Mouse (Mus musculus): ENCODE data around the gene Cdhr3. TPM values are rescaled to one million over a fixed set of nuclear protein-coding genes. Genes with fewer than 3 reads are reported as not detected.

The Cdhr3 gene
- total and polyA plus RNA-seq, 3 experiments: not detected

- no peaks in the 10 kb centered on the region for H3K9me3 ChIP-seq (replicated peaks; ENCODE audit: insufficient read depth, low read length)
- peaks cover 17 to 22% of the 10 kb centered on the region in 2 experiments for H3K4me1 ChIP-seq (ENCODE audit: control insufficient read depth in 1 of 2, insufficient read depth in 2 of 2, low read length in 2 of 2)
- H3K27me3 ChIP-seq (ENCODE audit: control insufficient read depth in 1 of 2, insufficient read depth in 2 of 2, low read length in 2 of 2): no peaks in the 10 kb centered on the region
- no peak overlapping the region for H3K27ac ChIP-seq (ENCODE audit: control insufficient read depth, low read depth, low read length)
- H3K9ac ChIP-seq (ENCODE audit: control insufficient read depth, low read depth, low read length, poor library complexity, severe bottlenecking): no peak overlapping the region
- H3K36me3 ChIP-seq (ENCODE audit: control insufficient read depth in 1 of 2, insufficient read depth in 2 of 2, low read length in 2 of 2): peaks cover 0 to 22% of the 10 kb centered on the region in 2 experiments; a peak in 2 of 4 replicates
- no peaks in the 10 kb centered on the region for H3K79me2 ChIP-seq (ENCODE audit: control insufficient read depth, insufficient read depth, low read length, poor library complexity)
- no peak overlapping the region for H3K4me3 ChIP-seq (ENCODE audit: control insufficient read depth in 1 of 2, insufficient read depth in 1 of 2, low read depth in 2 of 2, low read length in 2 of 2)
- TF ChIP-seq POLR2AphosphoS5 (IDR thresholded peaks at IDR 0.05; ENCODE audit: borderline replicate concordance, low read depth, low read length): no peak
- no peak for TF ChIP-seq ZNF384 (IDR thresholded peaks at IDR 0.05; ENCODE audit: low read depth, low read length)
- TF ChIP-seq RAD21 (IDR thresholded peaks at IDR 0.05; ENCODE audit: low read depth, low read length): no peak
- no peak for TF ChIP-seq POLR2A (IDR thresholded peaks at IDR 0.05; ENCODE audit: control insufficient read depth in 1 of 2, insufficient read depth in 1 of 2, low read depth in 1 of 2, low read length in 2 of 2, poor library complexity in 1 of 2)
- TF ChIP-seq MAFK (IDR thresholded peaks at IDR 0.05; ENCODE audit: borderline replicate concordance, low read depth, low read length): no peak
- no peak for TF ChIP-seq MAX (IDR thresholded peaks at IDR 0.05; ENCODE audit: low read length)
- no peak for DNase-seq (ENCODE audit: low read depth, low spot score)
Measured at GRCm38 (mm10) chr12:33041476-33041875, 51.2 kb downstream of the Cdhr3 start.

- no peak for TF ChIP-seq JUND (IDR thresholded peaks at IDR 0.05; ENCODE audit: low read depth, low read length)
- TF ChIP-seq MYB (IDR thresholded peaks at IDR 0.05; ENCODE audit: low read depth, low read length): no peak
- TF ChIP-seq ETS1 (IDR thresholded peaks at IDR 0.05; ENCODE audit: low read depth, low read length): peak; percentile 88
- TF ChIP-seq POLR2AphosphoS5 (IDR thresholded peaks at IDR 0.05; ENCODE audit: borderline replicate concordance, low read depth, low read length): no peak
- 0 out of 2 replicates have a peak, but pooled peaks have one; percentile 28 for TF ChIP-seq GABPA (IDR thresholded peaks at IDR 0.05; ENCODE audit: low read depth, low read length)
- TF ChIP-seq MAZ (IDR thresholded peaks at IDR 0.05; ENCODE audit: low read depth, low read length): no peak
- no peak for TF ChIP-seq MAX (IDR thresholded peaks at IDR 0.05; ENCODE audit: low read length)
- no peak for TF ChIP-seq TAL1 (IDR thresholded peaks at IDR 0.05; ENCODE audit: low read length)
- TF ChIP-seq CHD1 (IDR thresholded peaks at IDR 0.05; ENCODE audit: low read depth, low read length): no peak
- no peak for TF ChIP-seq MYC (IDR thresholded peaks at IDR 0.05; ENCODE audit: low read depth, low read length)
- peak; percentile 54; the same call in 1 of the 2 replicates for TF ChIP-seq MAFK (IDR thresholded peaks at IDR 0.05; ENCODE audit: borderline replicate concordance, low read depth, low read length)
- no peak for TF ChIP-seq BHLHE40 (IDR thresholded peaks at IDR 0.05; ENCODE audit: borderline replicate concordance, low read depth, low read length)
- TF ChIP-seq RAD21 (IDR thresholded peaks at IDR 0.05; ENCODE audit: low read depth, low read length): no peak
- no peak for TF ChIP-seq CTCF (IDR thresholded peaks at IDR 0.05 in 2 of 3, conservative IDR thresholded peaks at IDR 0.05 in 1 of 3; ENCODE audit: control insufficient read depth in 1 of 3, insufficient read depth in 1 of 3, low read depth in 2 of 3, low read length in 3 of 3, poor library complexity in 1 of 3, severe bottlenecking in 1 of 3)
- no peak for TF ChIP-seq ZC3H11A (IDR thresholded peaks at IDR 0.05; ENCODE audit: low read depth, low read length)
- no peak for TF ChIP-seq USF2 (IDR thresholded peaks at IDR 0.05; ENCODE audit: borderline replicate concordance in 1 of 2, insufficient read depth in 1 of 2, low read depth in 1 of 2, low read length in 2 of 2)
- TF ChIP-seq HCFC1 (IDR thresholded peaks at IDR 0.05; ENCODE audit: low read depth, low read length): no peak
- no peak for TF ChIP-seq ELF1 (IDR thresholded peaks at IDR 0.05; ENCODE audit: low read depth, low read length)
- peak; percentile 19 to 49; a peak in 1 of 4 replicates for TF ChIP-seq EP300 (IDR thresholded peaks at IDR 0.05; ENCODE audit: low read depth in 1 of 2, low read length in 2 of 2)
- TF ChIP-seq E2F4 (IDR thresholded peaks at IDR 0.05; ENCODE audit: borderline replicate concordance, low read depth, low read length): no peak
- TF ChIP-seq UBTF (IDR thresholded peaks at IDR 0.05; ENCODE audit: borderline replicate concordance, insufficient read depth, low read depth, low read length): no peak
- peak; percentile 24; the same call in 1 of the 2 replicates for TF ChIP-seq GATA1 (IDR thresholded peaks at IDR 0.05; ENCODE audit: low read depth, low read length)
- TF ChIP-seq ZNF384 (IDR thresholded peaks at IDR 0.05; ENCODE audit: low read depth, low read length): peak; percentile 76
- TF ChIP-seq TBP (IDR thresholded peaks at IDR 0.05; ENCODE audit: low read depth, low read length): no peak
- Histone ChIP-seq H3K4me1 (ENCODE audit: control insufficient read depth in 1 of 2, insufficient read depth in 2 of 2, low read length in 2 of 2) (peaks cover 18 to 19% of the 10 kb centered on the region in 2 experiments), H3K27ac (ENCODE audit: control insufficient read depth, low read depth, low read length) (no peak overlapping the region), H3K4me3 (ENCODE audit: control insufficient read depth in 1 of 2, insufficient read depth in 1 of 2, low read depth in 2 of 2, low read length in 2 of 2) (no peak overlapping the region; a peak in 1 of 4 replicates), H3K79me2 (ENCODE audit: control insufficient read depth, insufficient read depth, low read length, poor library complexity) (no peaks in the 10 kb centered on the region), H3K36me3 (ENCODE audit: control insufficient read depth in 1 of 2, insufficient read depth in 2 of 2, low read length in 2 of 2) (peaks cover 0 to 15% of the 10 kb centered on the region in 2 experiments; a peak in 2 of 4 replicates), H3K9me3 (replicated peaks; ENCODE audit: insufficient read depth, low read length) (no peaks in the 10 kb centered on the region), H3K9ac (ENCODE audit: control insufficient read depth, low read depth, low read length, poor library complexity, severe bottlenecking) (no peak overlapping the region), H3K27me3 (ENCODE audit: control insufficient read depth in 1 of 2, insufficient read depth in 2 of 2, low read length in 2 of 2) (no peaks in the 10 kb centered on the region)
- peak; percentile 30 for DNase-seq (ENCODE audit: low read depth, low spot score)
Measured at GRCm38 (mm10) chr12:33040811-33041210, 51.9 kb downstream of the Cdhr3 start.

Measured in MEL (cell line).